Mouse (Mus musculus): ENCODE measurements around the gene Elovl5. TPM values are rescaled to one million over a fixed set of nuclear protein-coding genes. Genes with fewer than 3 reads are reported as not detected.

The Elovl5 gene
- polyA plus RNA-seq, 1 experiment from 2014 or later = 67.0 TPM

DNA sequence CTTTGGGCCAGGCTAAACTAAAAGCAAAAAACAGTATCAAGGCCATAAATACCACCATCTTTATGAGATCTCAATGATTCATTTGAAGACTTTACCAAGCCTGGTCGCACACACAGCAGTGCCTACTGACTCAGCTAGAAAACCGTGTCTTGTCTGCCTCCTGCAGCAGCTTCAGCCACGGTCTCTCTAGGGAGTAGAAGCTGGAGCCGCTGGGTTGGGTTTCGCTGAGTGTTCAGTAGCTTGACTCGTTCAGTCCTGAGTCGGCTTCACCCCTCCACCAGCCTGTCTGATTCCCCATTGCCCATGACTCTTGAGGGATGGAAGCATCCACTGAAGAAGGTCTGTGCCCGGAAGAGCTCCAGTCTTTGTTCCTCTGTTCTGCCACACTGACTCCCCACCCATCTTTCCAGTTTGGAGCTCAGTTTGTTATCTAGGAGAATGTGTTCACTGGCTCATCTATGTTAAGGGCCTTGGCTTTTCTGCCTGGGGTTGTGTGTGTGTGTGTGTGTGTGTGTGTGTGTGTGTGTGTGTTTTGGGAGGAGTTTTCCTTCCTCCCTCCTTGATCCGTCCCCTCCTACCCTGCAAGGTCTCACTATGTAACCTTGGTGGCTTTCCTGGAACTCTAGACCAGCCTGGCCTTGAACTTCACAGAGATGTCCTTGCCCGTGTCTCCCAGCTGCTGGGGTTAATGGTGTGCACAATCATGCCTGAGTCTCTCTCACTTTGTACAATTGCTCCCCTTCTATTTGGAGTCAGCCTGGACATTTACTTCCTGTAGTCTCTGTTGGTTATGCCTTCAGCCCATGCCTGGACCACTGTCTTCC is 13.1 kb downstream of the Elovl5 start:
- no peak overlapping the region for H3K27ac ChIP-seq (replicated peaks)
- peaks cover 18% of the 10 kb centered on the region for H3K4me1 ChIP-seq
- no peaks in the 10 kb centered on the region for H3K36me3 ChIP-seq
- no peak overlapping the region for H3K4me2 ChIP-seq (replicated peaks)
- no peak for ATAC-seq (ENCODE audit: low FRiP score, low read depth)
- WGBS = 74% methylated on average over 10 of the region's 10 CpGs
- no peaks in the 10 kb centered on the region for H3K27me3 ChIP-seq
- H3K4me3 ChIP-seq = no peak overlapping the region
- no peak overlapping the region for H3K9ac ChIP-seq (replicated peaks)
- H3K9me3 ChIP-seq = no peaks in the 10 kb centered on the region

GRCm38 (mm10) chr9:77930860-77931184 is 13.7 kb downstream of the Elovl5 start:
- no peaks in the 10 kb centered on the region for H3K36me3 ChIP-seq
- H3K9me3 ChIP-seq = no peaks in the 10 kb centered on the region
- peaks cover 19% of the 10 kb centered on the region for H3K4me1 ChIP-seq
- 0 out of 2 replicates have a peak, but pooled peaks have one; percentile 39 for ATAC-seq (ENCODE audit: low FRiP score, low read depth)
- H3K4me2 ChIP-seq (replicated peaks) = no peak overlapping the region
- no peaks in the 10 kb centered on the region for H3K27me3 ChIP-seq
- H3K4me3 ChIP-seq = no peak overlapping the region
- 61% methylated on average over 4 of the region's 4 CpGs for WGBS
- no peak overlapping the region for H3K27ac ChIP-seq (replicated peaks)
- no peak overlapping the region for H3K9ac ChIP-seq (replicated peaks)

- no peak overlapping the region for H3K4me2 ChIP-seq (replicated peaks)
- peaks cover 20% of the 10 kb centered on the region for H3K4me1 ChIP-seq
- H3K36me3 ChIP-seq = no peaks in the 10 kb centered on the region
- no peaks in the 10 kb centered on the region for H3K9me3 ChIP-seq
- ATAC-seq (ENCODE audit: low FRiP score, low read depth) = peak; percentile 48; the same call in 1 of the 2 replicates
- H3K27ac ChIP-seq (replicated peaks) = peak overlapping the region; percentile 57
- 67% methylated on average over 5 of the region's 5 CpGs for WGBS
- no peak overlapping the region for H3K9ac ChIP-seq (replicated peaks)
- no peaks in the 10 kb centered on the region for H3K27me3 ChIP-seq
- no peak overlapping the region for H3K4me3 ChIP-seq
Measured at GRCm38 (mm10) chr9:77931740-77932139, 14.6 kb downstream of the Elovl5 start.

- 74% methylated on average over 10 of the region's 10 CpGs for WGBS
- ATAC-seq (ENCODE audit: low FRiP score, low read depth) = no peak
- H3K27ac ChIP-seq (replicated peaks) = no peak overlapping the region
Measured at GRCm38 (mm10) chr9:77935818-77936611, 18.9 kb downstream of the Elovl5 start.

DNA sequence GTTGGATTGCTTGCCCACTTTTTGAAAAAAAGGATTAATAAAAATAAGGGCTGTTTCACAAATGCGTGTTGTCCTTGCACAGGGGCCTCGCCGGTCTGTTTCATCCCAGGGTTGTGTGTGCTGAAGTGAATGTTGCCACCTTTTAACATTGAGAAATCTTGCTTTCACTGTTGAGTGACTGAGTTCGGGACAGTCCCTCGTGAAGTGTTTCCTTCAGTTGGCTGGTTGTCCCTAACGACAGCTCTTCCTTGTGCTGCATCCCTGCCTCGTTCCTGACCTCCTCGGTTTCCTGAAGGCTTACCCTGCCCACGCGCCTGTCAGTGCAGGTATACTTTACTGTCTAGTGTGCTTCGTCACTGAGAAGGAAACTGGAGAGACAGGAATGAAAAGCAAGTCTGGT is 20.7 kb downstream of the Elovl5 start:
- Histone ChIP-seq H3K36me3 (no peaks in the 10 kb centered on the region), H3K4me2 (replicated peaks) (no peak overlapping the region), H3K9me3 (no peaks in the 10 kb centered on the region), H3K4me3 (no peak overlapping the region), H3K27ac (replicated peaks) (no peak overlapping the region), H3K27me3 (no peaks in the 10 kb centered on the region), H3K4me1 (peaks cover 26% of the 10 kb centered on the region), H3K9ac (replicated peaks) (no peak overlapping the region)
- ATAC-seq (ENCODE audit: low FRiP score, low read depth) = no peak
- 76% methylated on average over 11 of the region's 11 CpGs for WGBS

More at GRCm38 (mm10) chr9:77935818-77936611, 18.9 kb downstream of the Elovl5 start:
- no peak overlapping the region for H3K4me3 ChIP-seq
- H3K9me3 ChIP-seq = no peaks in the 10 kb centered on the region
- H3K27me3 ChIP-seq = no peaks in the 10 kb centered on the region
- no peaks in the 10 kb centered on the region for H3K36me3 ChIP-seq
- no peak overlapping the region for H3K9ac ChIP-seq (replicated peaks)
- H3K4me1 ChIP-seq = peaks cover 31% of the 10 kb centered on the region
- no peak overlapping the region for H3K4me2 ChIP-seq (replicated peaks)

- ATAC-seq (ENCODE audit: low FRiP score, low read depth) = peak; percentile 34; the same call in 1 of the 2 replicates
- no peaks in the 10 kb centered on the region for H3K9me3 ChIP-seq
- H3K27me3 ChIP-seq = no peaks in the 10 kb centered on the region
- no peak overlapping the region for H3K27ac ChIP-seq (replicated peaks)
- H3K4me3 ChIP-seq = no peak overlapping the region
- 69% methylated on average over 13 of the region's 13 CpGs for WGBS
- H3K9ac ChIP-seq (replicated peaks) = peak overlapping the region; percentile 24; the same call in 1 of the 2 replicates
- no peak overlapping the region for H3K4me2 ChIP-seq (replicated peaks)
- H3K36me3 ChIP-seq = no peaks in the 10 kb centered on the region
- peaks cover 26% of the 10 kb centered on the region for H3K4me1 ChIP-seq
Measured at GRCm38 (mm10) chr9:77938761-77939553, 21.8 kb downstream of the Elovl5 start.

DNA sequence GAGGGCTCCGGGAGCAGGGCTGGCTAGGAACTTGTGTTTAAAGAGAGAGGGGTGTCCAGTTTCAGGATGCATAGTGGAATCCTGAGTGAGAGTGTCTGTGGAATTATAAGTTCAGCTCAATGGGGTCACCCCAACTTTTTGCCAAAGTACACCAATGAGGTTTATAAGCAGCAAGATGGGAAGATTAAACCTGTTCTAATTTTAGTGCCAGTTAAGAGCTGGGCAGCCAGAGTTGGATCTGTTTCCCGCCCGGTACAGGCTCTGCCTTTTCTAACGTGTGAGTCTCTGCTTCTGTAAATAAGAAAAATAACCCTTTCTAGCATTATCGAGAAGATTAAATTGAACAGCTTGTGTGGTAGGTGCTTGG is 22.4 kb downstream of the Elovl5 start:
- Histone ChIP-seq H3K4me3 (no peak overlapping the region), H3K4me1 (peaks cover 26% of the 10 kb centered on the region), H3K36me3 (no peaks in the 10 kb centered on the region), H3K9me3 (no peaks in the 10 kb centered on the region), H3K9ac (replicated peaks) (peak overlapping the region; percentile 24; the same call in 1 of the 2 replicates), H3K27me3 (no peaks in the 10 kb centered on the region), H3K27ac (replicated peaks) (no peak overlapping the region), H3K4me2 (replicated peaks) (no peak overlapping the region)
- no peak for ATAC-seq (ENCODE audit: low FRiP score, low read depth)
- WGBS = 83% methylated on average over 5 of the region's 5 CpGs

- Histone ChIP-seq H3K27me3 (no peaks in the 10 kb centered on the region), H3K9ac (replicated peaks) (no peak overlapping the region), H3K9me3 (no peaks in the 10 kb centered on the region), H3K4me2 (replicated peaks) (no peak overlapping the region), H3K4me1 (peaks cover 23% of the 10 kb centered on the region), H3K4me3 (no peak overlapping the region), H3K36me3 (no peaks in the 10 kb centered on the region), H3K27ac (replicated peaks) (no peak overlapping the region)
- 67% methylated on average over 6 of the region's 6 CpGs for WGBS
- no peak for ATAC-seq (ENCODE audit: low FRiP score, low read depth)
Measured at GRCm38 (mm10) chr9:77941058-77941457, 23.9 kb downstream of the Elovl5 start.

DNA sequence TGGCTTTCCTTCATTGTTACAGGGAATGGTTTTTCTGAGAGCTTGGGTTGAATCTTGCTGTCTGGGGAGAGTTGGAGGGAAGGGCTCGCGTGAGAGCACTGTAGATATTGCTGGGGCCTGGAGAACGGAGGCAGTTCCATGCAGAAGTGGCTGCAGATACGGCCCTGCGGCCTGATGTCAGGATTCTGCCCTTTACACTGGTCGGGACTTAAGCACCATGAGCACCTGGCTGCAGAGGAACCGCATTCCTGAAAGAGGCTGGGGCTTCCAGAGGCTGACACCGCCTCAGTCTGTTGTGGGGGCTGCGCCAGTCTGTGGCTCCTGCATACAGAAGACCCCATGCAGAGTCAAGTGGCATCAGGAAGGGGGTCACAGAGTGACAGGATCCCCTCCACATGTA is 24.7 kb downstream of the Elovl5 start:
- Histone ChIP-seq H3K4me1 (peaks cover 23% of the 10 kb centered on the region), H3K9ac (replicated peaks) (no peak overlapping the region), H3K27me3 (no peaks in the 10 kb centered on the region), H3K27ac (replicated peaks) (no peak overlapping the region), H3K4me3 (no peak overlapping the region), H3K36me3 (no peaks in the 10 kb centered on the region), H3K9me3 (no peaks in the 10 kb centered on the region), H3K4me2 (replicated peaks) (no peak overlapping the region)
- WGBS = 84% methylated on average over 9 of the region's 9 CpGs
- no peak for ATAC-seq (ENCODE audit: low FRiP score, low read depth)

GRCm38 (mm10) chr9:77942411-77942810 is 25.2 kb downstream of the Elovl5 start:
- ATAC-seq (ENCODE audit: low FRiP score, low read depth) = no peak
- 82% methylated on average over 10 of the region's 10 CpGs for WGBS
- no peak overlapping the region for H3K9ac ChIP-seq (replicated peaks)
- H3K4me2 ChIP-seq (replicated peaks) = no peak overlapping the region
- no peaks in the 10 kb centered on the region for H3K36me3 ChIP-seq
- H3K27me3 ChIP-seq = no peaks in the 10 kb centered on the region
- H3K4me3 ChIP-seq = no peak overlapping the region
- no peak overlapping the region for H3K27ac ChIP-seq (replicated peaks)
- H3K4me1 ChIP-seq = peaks cover 23% of the 10 kb centered on the region
- no peaks in the 10 kb centered on the region for H3K9me3 ChIP-seq

GRCm38 (mm10) chr9:77943316-77943715 is 26.2 kb downstream of the Elovl5 start:
- H3K27ac ChIP-seq (replicated peaks) = no peak overlapping the region
- no peaks in the 10 kb centered on the region for H3K27me3 ChIP-seq
- no peaks in the 10 kb centered on the region for H3K9me3 ChIP-seq
- H3K36me3 ChIP-seq = no peaks in the 10 kb centered on the region
- no peak overlapping the region for H3K9ac ChIP-seq (replicated peaks)
- WGBS = 91% methylated on average over 2 of the region's 2 CpGs
- H3K4me2 ChIP-seq (replicated peaks) = no peak overlapping the region
- H3K4me3 ChIP-seq = no peak overlapping the region
- ATAC-seq (ENCODE audit: low FRiP score, low read depth) = no peak
- peaks cover 19% of the 10 kb centered on the region for H3K4me1 ChIP-seq

DNA sequence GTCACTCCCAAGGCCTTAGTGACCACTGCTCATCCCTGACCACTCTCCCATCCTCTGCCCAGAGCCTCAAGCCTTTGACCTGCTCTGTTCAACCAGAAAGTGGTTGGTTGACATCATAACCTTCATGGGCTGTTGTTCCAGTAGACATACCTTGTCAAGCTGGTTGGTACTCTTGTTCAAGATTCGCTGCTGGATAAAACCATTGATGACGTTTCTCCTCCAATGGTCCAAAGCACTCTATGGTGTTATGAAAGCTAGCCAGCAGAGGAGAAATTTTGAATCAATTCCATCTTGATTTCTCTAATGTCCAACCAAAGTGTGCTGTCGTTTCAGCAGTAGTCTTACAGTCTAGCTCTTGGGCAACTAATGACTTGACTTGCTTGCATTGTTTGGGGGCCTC is 27.0 kb downstream of the Elovl5 start:
- no peaks in the 10 kb centered on the region for H3K27me3 ChIP-seq
- H3K9ac ChIP-seq (replicated peaks) = no peak overlapping the region
- no peak overlapping the region for H3K4me3 ChIP-seq
- 93% methylated on average over 3 of the region's 3 CpGs for WGBS
- H3K27ac ChIP-seq (replicated peaks) = no peak overlapping the region
- no peaks in the 10 kb centered on the region for H3K36me3 ChIP-seq
- H3K4me2 ChIP-seq (replicated peaks) = no peak overlapping the region
- ATAC-seq (ENCODE audit: low FRiP score, low read depth) = no peak
- peaks cover 10% of the 10 kb centered on the region for H3K4me1 ChIP-seq
- no peaks in the 10 kb centered on the region for H3K9me3 ChIP-seq

Measured in midbrain, embryonic 12.5 days (tissue).